Mouse (Mus musculus): ENCODE measurements around the gene Parp16.
"Not testable (repeated sequence)": the region's sequence is repeated elsewhere in the genome, so short reads cannot be mapped to it uniquely, and the experiment has no call there.

Gene Parp16

GRCm38 (mm10) chr9:65207041-65207815 is 12.1 kb downstream of the Parp16 start:
- peak; percentile 70 for DNase-seq (ENCODE audit: extremely low read depth, low read depth)

GRCm38 (mm10) chr9:65208293-65209179 is 13.4 kb downstream of the Parp16 start:
- DNase-seq (ENCODE audit: extremely low read depth, low read depth) = peak; percentile 89

- no peak for DNase-seq (ENCODE audit: extremely low read depth, low read depth)
Measured at GRCm38 (mm10) chr9:65211598-65211997, 16.4 kb downstream of the Parp16 start.

GRCm38 (mm10) chr9:65214425-65214777 is 19.2 kb downstream of the Parp16 start:
- DNase-seq (ENCODE audit: extremely low read depth, low read depth) = no peak

GRCm38 (mm10) chr9:65214778-65215493 is 19.8 kb downstream of the Parp16 start:
- no peak for DNase-seq (ENCODE audit: extremely low read depth, low read depth)

- DNase-seq (ENCODE audit: extremely low read depth, low read depth) = peak; percentile 97
Measured at GRCm38 (mm10) chr9:65215494-65216126, 20.5 kb downstream of the Parp16 start.

GRCm38 (mm10) chr9:65216972-65217371 is 21.8 kb downstream of the Parp16 start:
- DNase-seq (ENCODE audit: extremely low read depth, low read depth) = no peak

- DNase-seq (ENCODE audit: extremely low read depth, low read depth) = no peak
Measured at GRCm38 (mm10) chr9:65217661-65218060, 22.5 kb downstream of the Parp16 start.

GRCm38 (mm10) chr9:65218916-65219315 is 23.8 kb downstream of the Parp16 start:
- DNase-seq (ENCODE audit: extremely low read depth, low read depth) = no peak

- not testable (repeated sequence) for DNase-seq (ENCODE audit: extremely low read depth, low read depth)
Measured at GRCm38 (mm10) chr9:65220398-65220797, 25.2 kb downstream of the Parp16 start.

GRCm38 (mm10) chr9:65223927-65224326 is 28.8 kb downstream of the Parp16 start:
- no peak for DNase-seq (ENCODE audit: extremely low read depth, low read depth)

GRCm38 (mm10) chr9:65225795-65226194 is 30.6 kb downstream of the Parp16 start:
- no peak for DNase-seq (ENCODE audit: extremely low read depth, low read depth)

GRCm38 (mm10) chr9:65230250-65230649 is 35.1 kb downstream of the Parp16 start:
- no peak for DNase-seq (ENCODE audit: extremely low read depth, low read depth)

- no peak for DNase-seq (ENCODE audit: extremely low read depth, low read depth)
Measured at GRCm38 (mm10) chr9:65231284-65231683, 36.1 kb downstream of the Parp16 start.

GRCm38 (mm10) chr9:65233243-65233985 is 38.3 kb downstream of the Parp16 start:
- no peak for DNase-seq (ENCODE audit: extremely low read depth, low read depth)

- no peak for DNase-seq (ENCODE audit: extremely low read depth, low read depth)
Measured at GRCm38 (mm10) chr9:65234734-65235133, 39.6 kb downstream of the Parp16 start.

GRCm38 (mm10) chr9:65235601-65236000 is 40.4 kb downstream of the Parp16 start:
- DNase-seq (ENCODE audit: extremely low read depth, low read depth) = no peak

GRCm38 (mm10) chr9:65237616-65238015 is 42.5 kb downstream of the Parp16 start:
- no peak for DNase-seq (ENCODE audit: extremely low read depth, low read depth)

- no peak for DNase-seq (ENCODE audit: extremely low read depth, low read depth)
Measured at GRCm38 (mm10) chr9:65238191-65238760, 43.1 kb downstream of the Parp16 start.

GRCm38 (mm10) chr9:65239176-65239575 is 44.0 kb downstream of the Parp16 start:
- no peak for DNase-seq (ENCODE audit: extremely low read depth, low read depth)
